Mouse (Mus musculus) left cerebral cortex, postnatal 4 days (tissue): ENCODE measurements around the gene Nacc2. TPM values are rescaled to one million over a fixed set of nuclear protein-coding genes. Genes with fewer than 3 reads are reported as not detected.

Source experiments
- DNase-seq: peaks from one replicate; pipeline ENCODE4 v3.0.0-alpha.2; 2022
- intact Hi-C: fragments of 180-260 bp; cut with DNase I; formaldehyde crosslinking; loops from one replicate; pipeline ENCODE4 v1.15.1; 2025
- total RNA-seq, 2 experiments: library from RNA; stranded (reverse); gene quantifications; 2 replicates each; pipeline ENCODE4 v1.2.3; 2021

The Nacc2 gene
- 10 to 100 TPM; 24.6 to 26.5 TPM for total RNA-seq

GRCm38 (mm10) chr2:26123079-26123648 is at the start of gene Nacc2:
Gene Nacc2 (minus strand): TSS chr2:26123220.
- no peak for DNase-seq
- intact Hi-C loops, result no loop called here

GRCm38 (mm10) chr2:26172166-26172565 is 49.1 kb upstream of the Nacc2 start:
- DNase-seq, result no peak
- intact Hi-C loops, result no loop called here

- intact Hi-C loops, result no loop called here
Measured at GRCm38 (mm10) chr2:26170376-26170775, 47.4 kb upstream of the Nacc2 start.

GRCm38 (mm10) chr2:26168843-26169579 is 46.0 kb upstream of the Nacc2 start:
- DNase-seq, result no peak
- intact Hi-C loops, result no loop called here

More at GRCm38 (mm10) chr2:26170376-26170775, 47.4 kb upstream of the Nacc2 start:
- no peak for DNase-seq

GRCm38 (mm10) chr2:26166890-26167289 is 43.9 kb upstream of the Nacc2 start:
- intact Hi-C loops, result no loop called here
- no peak for DNase-seq

- intact Hi-C loops, result loop anchor here (5.0 kb wide), 1 partner anchor 114 kb away; no protein-coding TSS in a partner anchor
- peak; percentile 82 for DNase-seq
Measured at GRCm38 (mm10) chr2:26158064-26158463, 35.0 kb upstream of the Nacc2 start.

GRCm38 (mm10) chr2:26156191-26156977 is 33.4 kb upstream of the Nacc2 start:
- intact Hi-C loops, result loop anchor here (5.0 kb wide), 1 partner anchor 116 kb away; no protein-coding TSS in a partner anchor
- DNase-seq, result peak; percentile 90

GRCm38 (mm10) chr2:26155737-26156136 is 32.7 kb upstream of the Nacc2 start:
- intact Hi-C loops, result loop anchor here (5.0 kb wide), 1 partner anchor 117 kb away; no protein-coding TSS in a partner anchor
- peak; percentile 57 for DNase-seq

- no peak for DNase-seq
- intact Hi-C loops, result no loop called here
Measured at GRCm38 (mm10) chr2:26154586-26154985, 31.6 kb upstream of the Nacc2 start.

- intact Hi-C loops, result no loop called here
- DNase-seq, result no peak
Measured at GRCm38 (mm10) chr2:26153909-26154340, 30.9 kb upstream of the Nacc2 start.

GRCm38 (mm10) chr2:26153295-26153694 is 30.3 kb upstream of the Nacc2 start:
- DNase-seq, result peak; percentile 69
- intact Hi-C loops, result no loop called here

- intact Hi-C loops, result no loop called here
Measured at GRCm38 (mm10) chr2:26147706-26148370, 24.8 kb upstream of the Nacc2 start.

GRCm38 (mm10) chr2:26146337-26147042 is 23.5 kb upstream of the Nacc2 start:
- peak; percentile 86 for DNase-seq
- intact Hi-C loops, result no loop called here

More at GRCm38 (mm10) chr2:26147706-26148370, 24.8 kb upstream of the Nacc2 start:
- DNase-seq, result peak; percentile 47

GRCm38 (mm10) chr2:26145113-26145512 is 22.1 kb upstream of the Nacc2 start:
- DNase-seq, result no peak
- intact Hi-C loops, result no loop called here

- DNase-seq, result no peak
- intact Hi-C loops, result loop anchor here (5.0 kb wide), 1 partner anchor 122 kb away; the partner anchor contains the start of gene Ubac1
Measured at GRCm38 (mm10) chr2:26144331-26144730, 21.3 kb upstream of the Nacc2 start.

- intact Hi-C loops, result loop anchor here (5.0 kb wide), 1 partner anchor 121 kb away; the partner anchor contains the start of gene Ubac1
- DNase-seq, result peak; percentile 86
Measured at GRCm38 (mm10) chr2:26143556-26143955, 20.5 kb upstream of the Nacc2 start.

- no peak for DNase-seq
- intact Hi-C loops, result loop anchor here (5.0 kb wide), 1 partner anchor 121 kb away; the partner anchor contains the start of gene Ubac1
Measured at GRCm38 (mm10) chr2:26142986-26143385, 20.0 kb upstream of the Nacc2 start.

GRCm38 (mm10) chr2:26141893-26142635 is 19.0 kb upstream of the Nacc2 start:
- peak; percentile 65 for DNase-seq
- intact Hi-C loops, result loop anchor here (5.0 kb wide), 1 partner anchor 120 kb away; the partner anchor contains the start of gene Ubac1

- no peak for DNase-seq
- intact Hi-C loops, result loop anchor here (5.0 kb wide), 1 partner anchor 119 kb away; the partner anchor contains the start of gene Ubac1
Measured at GRCm38 (mm10) chr2:26140903-26141302, 17.9 kb upstream of the Nacc2 start.
